Mouse (Mus musculus): ENCODE results near the gene Lmx1a.

- TF ChIP-seq EP300 (IDR thresholded peaks at IDR 0.05; ENCODE audit: insufficient read depth, low read depth, low read length) (no peak), CTCF (IDR thresholded peaks at IDR 0.05) (no peak), POLR2A (IDR thresholded peaks at IDR 0.05; ENCODE audit: insufficient read depth, low read depth, low read length) (no peak)
Observed at GRCm38 (mm10) chr1:167661123-167661522, 27.9 kb upstream of the Lmx1a start.
